Mouse (Mus musculus): Measurements from ENCODE around the gene Rps19. TPM values are rescaled to one million over a fixed set of nuclear protein-coding genes. Genes with fewer than 3 reads are reported as not detected.
"Not testable (repeated sequence)": the region's sequence is repeated elsewhere in the genome, so short reads cannot be mapped to it uniquely, and the experiment has no call there.

Gene Rps19
- polyA plus RNA-seq, 2 experiments from 2014 or later = 11,194 to 11,919 TPM

GRCm38 (mm10) chr7:24877588-24877987 is 6.6 kb upstream of the Rps19 start:
- ATAC-seq = no peak

- ATAC-seq = no peak
Observed at GRCm38 (mm10) chr7:24879620-24880019, 4.6 kb upstream of the Rps19 start.

- no peak for ATAC-seq
Observed at GRCm38 (mm10) chr7:24882416-24883199, 1.6 kb upstream of the Rps19 start.

GRCm38 (mm10) chr7:24884693-24885291 is 621 bp downstream of the Rps19 start:
- ATAC-seq = peak; percentile 8

- no peak for ATAC-seq
Observed at GRCm38 (mm10) chr7:24885468-24886307, 1.5 kb downstream of the Rps19 start.

GRCm38 (mm10) chr7:24886308-24886633 is 2.1 kb downstream of the Rps19 start:
- ATAC-seq = no peak

- ATAC-seq = no peak
Observed at GRCm38 (mm10) chr7:24887096-24887495, 2.9 kb downstream of the Rps19 start.

- ATAC-seq = no peak
Observed at GRCm38 (mm10) chr7:24889431-24890220, 5.5 kb downstream of the Rps19 start.

GRCm38 (mm10) chr7:24890281-24891216 is 6.4 kb downstream of the Rps19 start:
- ATAC-seq = peak; percentile 43

- ATAC-seq = no peak
Observed at GRCm38 (mm10) chr7:24891241-24892124, 7.3 kb downstream of the Rps19 start.

- ATAC-seq = peak; percentile 43
Observed at GRCm38 (mm10) chr7:24892125-24892583, 8.0 kb downstream of the Rps19 start.

- ATAC-seq = not testable (repeated sequence)
Observed at GRCm38 (mm10) chr7:24895749-24896148, 11.6 kb downstream of the Rps19 start.

GRCm38 (mm10) chr7:24896269-24896668 is 12.1 kb downstream of the Rps19 start:
- ATAC-seq = no peak

GRCm38 (mm10) chr7:24897224-24897623 is 13.1 kb downstream of the Rps19 start, which contains the start of gene Cd79a:
Gene Cd79a (plus strand): TSS chr7:24897381.
- no peak for ATAC-seq

GRCm38 (mm10) chr7:24897959-24898358 is 13.8 kb downstream of the Rps19 start:
- ATAC-seq = no peak

GRCm38 (mm10) chr7:24901114-24901513 is 16.9 kb downstream of the Rps19 start:
- no peak for ATAC-seq

- ATAC-seq = peak; percentile 52
Observed at GRCm38 (mm10) chr7:24901842-24902241, 17.7 kb downstream of the Rps19 start.

GRCm38 (mm10) chr7:24902264-24902629 is 18.1 kb downstream of the Rps19 start:
- no peak for ATAC-seq

GRCm38 (mm10) chr7:24902630-24903443 is 18.7 kb downstream of the Rps19 start, which contains the start of gene Arhgef1:
Gene Arhgef1 (plus strand): TSS chr7:24902912.
- no peak for ATAC-seq

Measured in activated CD4-positive, CD25-positive, alpha-beta regulatory T cell, adult 4 months (primary cell).